ENCODE assay signal across 23 mouse cellular contexts in the genomic region with DNA sequence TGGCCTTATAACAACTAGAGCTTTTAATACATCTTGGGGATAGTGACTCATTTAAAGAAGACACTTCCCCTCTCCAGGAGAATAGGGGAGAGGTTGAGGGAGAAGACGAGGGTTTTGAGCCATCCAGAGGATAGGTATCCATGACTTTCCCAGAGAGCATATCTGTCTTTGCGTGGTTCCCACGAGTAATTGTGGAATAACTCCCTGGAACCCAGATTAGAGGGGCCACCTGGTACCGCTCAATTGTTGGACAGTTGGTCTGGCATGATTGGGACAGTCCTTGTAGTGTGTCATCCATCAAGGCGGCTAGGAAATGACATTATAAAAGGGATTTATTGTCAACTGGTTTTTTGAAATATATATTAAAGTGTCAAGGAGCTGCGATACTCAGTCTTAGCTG. TPM values are rescaled to one million over a fixed set of nuclear protein-coding genes. Genes with fewer than 3 reads are reported as not detected.
DNase-seq lines count a peak whose midpoint lies in the region; ATAC-seq lines count a peak whose summit lies in the region.
"Had no signal": no experiment of that assay in that cellular context is flagged by ENCODE, and none has a peak within 500 bp of the region (broad histone marks: within the 10 kb centered on the region; RNA-seq: fewer than 3 reads in every experiment).

No protein-coding gene starts in this region.

- ATAC-seq in heart, embryonic 12.5 days (ENCODE audit: insufficient number of reproducible peaks, low FRiP score), result no peak
- ATAC-seq in intestine, embryonic 14.5 days (replicated peaks; ENCODE audit: low FRiP score, low TSS enrichment, low read depth), result no peak
- no peak for ATAC-seq in intestine, embryonic 16.5 days
- ATAC-seq: inflammation-experienced regulatory T-cells, adult 6 months; liver, embryonic 12.5 days; Patski had no signal

- no peak overlapping the region for H3K9ac ChIP-seq in heart, embryonic 12.5 days
- no peak overlapping the region for H3K9ac ChIP-seq in intestine, embryonic 14.5 days (ENCODE audit: low read length)
- H3K9ac ChIP-seq in intestine, embryonic 16.5 days (ENCODE audit: low read depth, low read length), result no peak overlapping the region
- H3K9ac ChIP-seq: forebrain, embryonic 15.5 days; hindbrain, embryonic 14.5 days; liver, embryonic 12.5 days; midbrain, embryonic 13.5 days; stomach, embryonic 15.5 days had no signal

- H3K4me3 ChIP-seq in heart, embryonic 12.5 days, result no peak overlapping the region
- no peak overlapping the region for H3K4me3 ChIP-seq in intestine, embryonic 14.5 days (ENCODE audit: low read depth, low read length)
- no peak overlapping the region for H3K4me3 ChIP-seq in intestine, embryonic 16.5 days (ENCODE audit: low read length)
- H3K4me3 ChIP-seq: forebrain, embryonic 15.5 days; liver, embryonic 12.5 days; midbrain, embryonic 13.5 days; stomach, embryonic 15.5 days had no signal

- H3K36me3 ChIP-seq in heart, embryonic 12.5 days, result no peaks in the 10 kb centered on the region
- no peaks in the 10 kb centered on the region for H3K36me3 ChIP-seq in intestine, embryonic 14.5 days (ENCODE audit: control insufficient read depth, insufficient read depth, low read length)
- H3K36me3 ChIP-seq in intestine, embryonic 16.5 days (ENCODE audit: control insufficient read depth, insufficient read depth, low read length), result no peaks in the 10 kb centered on the region
- H3K36me3 ChIP-seq: forebrain, embryonic 15.5 days; liver, embryonic 12.5 days; midbrain, embryonic 13.5 days; stomach, embryonic 15.5 days had no signal

- peak overlapping the region; percentile 94 for H3K27ac ChIP-seq in heart, embryonic 12.5 days (ENCODE audit: poor library complexity, severe bottlenecking)
- H3K27ac ChIP-seq in intestine, embryonic 14.5 days (ENCODE audit: low read depth), result no peak overlapping the region
- H3K27ac ChIP-seq in intestine, embryonic 16.5 days (ENCODE audit: low read length), result no peak overlapping the region
- H3K27ac ChIP-seq: forebrain, embryonic 15.5 days; hindbrain, embryonic 14.5 days; liver, embryonic 12.5 days; midbrain, embryonic 13.5 days had no signal

- no peaks in the 10 kb centered on the region for H3K9me3 ChIP-seq in heart, embryonic 12.5 days (replicated peaks)
- no peaks in the 10 kb centered on the region; the same call in 1 of the 2 replicates for H3K9me3 ChIP-seq in intestine, embryonic 14.5 days (ENCODE audit: control insufficient read depth, low read length)
- H3K9me3 ChIP-seq in intestine, embryonic 16.5 days (ENCODE audit: control insufficient read depth, low read length), result no peaks in the 10 kb centered on the region
- H3K9me3 ChIP-seq: forebrain, embryonic 15.5 days; liver, embryonic 12.5 days; midbrain, embryonic 13.5 days; stomach, embryonic 15.5 days had no signal

- H3K4me1 ChIP-seq in heart, embryonic 12.5 days (replicated peaks), result peaks cover 60% of the 10 kb centered on the region
- H3K4me1 ChIP-seq in intestine, embryonic 14.5 days (replicated peaks; ENCODE audit: control insufficient read depth, insufficient read depth, low read length), result peaks cover 53% of the 10 kb centered on the region
- H3K4me1 ChIP-seq in intestine, embryonic 16.5 days (ENCODE audit: control insufficient read depth, insufficient read depth, low read length), result peaks cover 30% of the 10 kb centered on the region

- no peak overlapping the region for H3K4me2 ChIP-seq in heart, embryonic 12.5 days
- no peak overlapping the region for H3K4me2 ChIP-seq in intestine, embryonic 14.5 days (ENCODE audit: low read length)
- no peak overlapping the region for H3K4me2 ChIP-seq in intestine, embryonic 16.5 days (ENCODE audit: low read depth, low read length)
- H3K4me2 ChIP-seq: forebrain, embryonic 15.5 days; hindbrain, embryonic 14.5 days; liver, embryonic 12.5 days; midbrain, embryonic 13.5 days; stomach, embryonic 15.5 days had no signal

- no peak for DNase-seq in heart, adult 8-10 months (ENCODE audit: low spot score)
- DNase-seq in intestine, embryonic 14.5 days (ENCODE audit: low spot score), result peak; percentile 32
- peak; percentile 19 for DNase-seq in testis, postnatal 10 days (ENCODE audit: low spot score)
- no peak for DNase-seq in testis, postnatal 14 days (ENCODE audit: low spot score)
- DNase-seq in urinary bladder, postnatal 4 days (ENCODE audit: low spot score in 2 of 2), result no peak

- no peaks in the 10 kb centered on the region for H3K27me3 ChIP-seq in heart, embryonic 12.5 days (replicated peaks)
- no peaks in the 10 kb centered on the region for H3K27me3 ChIP-seq in intestine, embryonic 14.5 days (replicated peaks; ENCODE audit: control insufficient read depth, insufficient read depth, low read length)
- H3K27me3 ChIP-seq in intestine, embryonic 16.5 days (replicated peaks; ENCODE audit: control insufficient read depth, insufficient read depth, low read length), result no peaks in the 10 kb centered on the region
- H3K27me3 ChIP-seq: liver, embryonic 12.5 days; midbrain, embryonic 13.5 days; Patski; stomach, embryonic 15.5 days had no signal

- 57% methylated on average over 6 of the region's 6 CpGs for WGBS in heart, embryonic 12.5 days
- 67% methylated on average over 6 of the region's 6 CpGs for WGBS in intestine, embryonic 14.5 days
- WGBS in intestine, embryonic 16.5 days, result 80% methylated on average over 6 of the region's 6 CpGs

RNA-seq across cellular contexts. Expression of a gene that starts 35.1 kb away (rescaled TPM):
- not detected in 2 replicates for polyA plus RNA-seq in heart, embryonic 12.5 days (2016; fragmentation: Nextera tagmentation; extraction: Ambion mirVana)
- total RNA-seq in heart, adult 8-10 months (2022), result not detected
- polyA plus RNA-seq in intestine, embryonic 14.5 days (2014; fragmentation: Nextera tagmentation; extraction: Ambion mirVana), result not detected in 2 replicates
- not detected in 2 replicates for polyA plus RNA-seq in intestine, embryonic 16.5 days (2015; fragmentation: Nextera tagmentation; extraction: Ambion mirVana)
- total RNA-seq: adrenal gland, adult 18-20 months; adrenal gland, postnatal 36 days; common myeloid progenitor, adult 5-6 weeks; ES-E14; gastrocnemius, adult 8-10 months; megakaryocyte progenitor cell, adult 5-6 weeks; monocyte, adult 5-6 weeks; neutrophil, adult 5-6 weeks had no signal
- polyA plus RNA-seq: forebrain, embryonic 15.5 days; hindbrain, embryonic 14.5 days; inflammation-experienced regulatory T-cells, adult 6 months; limb, embryonic 11.5 days; liver, embryonic 12.5 days; midbrain, embryonic 13.5 days; stomach, embryonic 15.5 days had no signal

Comparison
In these comparisons a context has a peak if more than half of its experiments do, and no peak if none do; other contexts are left out.
1. DNase-seq: peak in intestine, embryonic 14.5 days (single experiment) and testis, postnatal 10 days (single experiment); none in heart, adult 8-10 months (single experiment), testis, postnatal 14 days (single experiment) and urinary bladder, postnatal 4 days (0 of 2).